Mouse (Mus musculus): ENCODE data around the gene Bcl2. TPM values are rescaled to one million over a fixed set of nuclear protein-coding genes. Genes with fewer than 3 reads are reported as not detected.
"Not testable (repeated sequence)": the region's sequence is repeated elsewhere in the genome, so short reads cannot be mapped to it uniquely, and the experiment has no call there.

The Bcl2 gene
- polyA plus RNA-seq, 1 experiment from 2014 or later: 18.4 TPM

GRCm38 (mm10) chr1:106555498-106556168, 158.4 kb downstream of the Bcl2 start:
- no peak overlapping the region for H3K4me3 ChIP-seq
- no peaks in the 10 kb centered on the region for H3K9me3 ChIP-seq
- H3K27ac ChIP-seq (replicated peaks): no peak overlapping the region
- ATAC-seq (ENCODE audit: low FRiP score, low read depth): no peak
- no peak overlapping the region for H3K9ac ChIP-seq
- 87% methylated on average over 9 of the region's 9 CpGs for WGBS
- H3K36me3 ChIP-seq: no peaks in the 10 kb centered on the region
- 0 out of 2 replicates have a peak, but pooled peaks cover 4% of the 10 kb centered on the region for H3K4me1 ChIP-seq (replicated peaks)
- H3K4me2 ChIP-seq: no peak overlapping the region
- H3K27me3 ChIP-seq: no peaks in the 10 kb centered on the region

- Histone ChIP-seq H3K27ac (replicated peaks) (no peak overlapping the region), H3K9me3 (no peaks in the 10 kb centered on the region), H3K36me3 (no peaks in the 10 kb centered on the region), H3K4me1 (replicated peaks) (no peaks in the 10 kb centered on the region), H3K4me2 (no peak overlapping the region), H3K9ac (no peak overlapping the region), H3K27me3 (no peaks in the 10 kb centered on the region), H3K4me3 (no peak overlapping the region)
- no peak for ATAC-seq (ENCODE audit: low FRiP score, low read depth)
- WGBS: 85% methylated on average over 8 of the region's 8 CpGs
Measured at GRCm38 (mm10) chr1:106553846-106554802, 159.9 kb downstream of the Bcl2 start.

- no peaks in the 10 kb centered on the region for H3K4me1 ChIP-seq (replicated peaks)
- no peak overlapping the region for H3K9ac ChIP-seq
- H3K27ac ChIP-seq (replicated peaks): no peak overlapping the region
- 77% methylated on average over 7 of the region's 7 CpGs for WGBS
- no peak; the same call in 1 of the 2 replicates for ATAC-seq (ENCODE audit: low FRiP score, low read depth)
- no peaks in the 10 kb centered on the region for H3K9me3 ChIP-seq
- H3K4me2 ChIP-seq: no peak overlapping the region
- H3K27me3 ChIP-seq: no peaks in the 10 kb centered on the region
- H3K4me3 ChIP-seq: no peak overlapping the region
- H3K36me3 ChIP-seq: no peaks in the 10 kb centered on the region
Measured at GRCm38 (mm10) chr1:106552856-106553255, 161.2 kb downstream of the Bcl2 start.

- Histone ChIP-seq H3K27ac (replicated peaks) (no peak overlapping the region), H3K9me3 (no peaks in the 10 kb centered on the region), H3K9ac (no peak overlapping the region), H3K4me2 (no peak overlapping the region), H3K4me3 (no peak overlapping the region), H3K36me3 (no peaks in the 10 kb centered on the region), H3K27me3 (no peaks in the 10 kb centered on the region), H3K4me1 (replicated peaks) (no peaks in the 10 kb centered on the region)
- no peak for ATAC-seq (ENCODE audit: low FRiP score, low read depth)
- 94% methylated on average over 3 of the region's 3 CpGs for WGBS
Measured at GRCm38 (mm10) chr1:106550580-106550979, 163.5 kb downstream of the Bcl2 start.

GRCm38 (mm10) chr1:106549025-106549424, 165.0 kb downstream of the Bcl2 start:
- no peak overlapping the region for H3K4me3 ChIP-seq
- 0 out of 2 replicates have a peak overlapping the region, but pooled peaks have one; percentile 2 for H3K27ac ChIP-seq (replicated peaks)
- no peak for ATAC-seq (ENCODE audit: low FRiP score, low read depth)
- H3K9ac ChIP-seq: no peak overlapping the region
- no peaks in the 10 kb centered on the region for H3K27me3 ChIP-seq
- H3K4me1 ChIP-seq (replicated peaks): 0 out of 2 replicates have a peak, but pooled peaks cover under 1% of the 10 kb centered on the region
- no peaks in the 10 kb centered on the region for H3K36me3 ChIP-seq
- WGBS: 81% methylated on average over 5 of the region's 5 CpGs
- no peak overlapping the region for H3K4me2 ChIP-seq
- no peaks in the 10 kb centered on the region for H3K9me3 ChIP-seq

GRCm38 (mm10) chr1:106544817-106545612, 169.1 kb downstream of the Bcl2 start:
- no peak overlapping the region for H3K4me3 ChIP-seq
- H3K27ac ChIP-seq (replicated peaks): no peak overlapping the region
- 0 out of 2 replicates have a peak, but pooled peaks cover 4% of the 10 kb centered on the region for H3K4me1 ChIP-seq (replicated peaks)
- H3K9ac ChIP-seq: no peak overlapping the region
- H3K9me3 ChIP-seq: no peaks in the 10 kb centered on the region
- 78% methylated on average over 6 of the region's 6 CpGs for WGBS
- no peaks in the 10 kb centered on the region for H3K36me3 ChIP-seq
- no peak overlapping the region for H3K4me2 ChIP-seq
- ATAC-seq (ENCODE audit: low FRiP score, low read depth): no peak
- H3K27me3 ChIP-seq: no peaks in the 10 kb centered on the region

GRCm38 (mm10) chr1:106542731-106543130, 171.3 kb downstream of the Bcl2 start:
- Histone ChIP-seq H3K9me3 (no peaks in the 10 kb centered on the region), H3K4me1 (replicated peaks) (0 out of 2 replicates have a peak, but pooled peaks cover 4% of the 10 kb centered on the region), H3K4me2 (no peak overlapping the region), H3K9ac (no peak overlapping the region), H3K36me3 (no peaks in the 10 kb centered on the region), H3K27me3 (no peaks in the 10 kb centered on the region), H3K27ac (replicated peaks) (no peak overlapping the region), H3K4me3 (no peak overlapping the region)
- no peak for ATAC-seq (ENCODE audit: low FRiP score, low read depth)
- WGBS: 39% methylated on average over 5 of the region's 5 CpGs

- no peaks in the 10 kb centered on the region for H3K36me3 ChIP-seq
- no peak overlapping the region for H3K9ac ChIP-seq
- 0 out of 2 replicates have a peak, but pooled peaks cover 4% of the 10 kb centered on the region for H3K4me1 ChIP-seq (replicated peaks)
- WGBS: 87% methylated on average over 8 of the region's 8 CpGs
- no peak overlapping the region for H3K27ac ChIP-seq (replicated peaks)
- no peaks in the 10 kb centered on the region for H3K9me3 ChIP-seq
- no peak overlapping the region for H3K4me3 ChIP-seq
- ATAC-seq (ENCODE audit: low FRiP score, low read depth): no peak
- no peaks in the 10 kb centered on the region for H3K27me3 ChIP-seq
- no peak overlapping the region for H3K4me2 ChIP-seq
Measured at GRCm38 (mm10) chr1:106541851-106542250, 172.2 kb downstream of the Bcl2 start.

- Histone ChIP-seq H3K4me3 (no peak overlapping the region), H3K27ac (replicated peaks) (no peak overlapping the region), H3K4me1 (replicated peaks) (0 out of 2 replicates have a peak, but pooled peaks cover 4% of the 10 kb centered on the region), H3K27me3 (no peaks in the 10 kb centered on the region), H3K9ac (no peak overlapping the region), H3K9me3 (no peaks in the 10 kb centered on the region), H3K4me2 (no peak overlapping the region), H3K36me3 (no peaks in the 10 kb centered on the region)
- WGBS: 78% methylated on average over 3 of the region's 3 CpGs
- no peak for ATAC-seq (ENCODE audit: low FRiP score, low read depth)
Measured at GRCm38 (mm10) chr1:106540130-106540529, 173.9 kb downstream of the Bcl2 start.

- 0 out of 2 replicates have a peak, but pooled peaks cover 4% of the 10 kb centered on the region for H3K4me1 ChIP-seq (replicated peaks)
- no peaks in the 10 kb centered on the region for H3K36me3 ChIP-seq
- H3K9me3 ChIP-seq: no peaks in the 10 kb centered on the region
- ATAC-seq (ENCODE audit: low FRiP score, low read depth): no peak
- WGBS: 80% methylated on average over 1 of the region's 1 CpGs
- no peak overlapping the region for H3K9ac ChIP-seq
- no peak overlapping the region for H3K4me3 ChIP-seq
- H3K4me2 ChIP-seq: no peak overlapping the region
- H3K27me3 ChIP-seq: no peaks in the 10 kb centered on the region
- no peak overlapping the region for H3K27ac ChIP-seq (replicated peaks)
Measured at GRCm38 (mm10) chr1:106539029-106539428, 175.0 kb downstream of the Bcl2 start.

- 94% methylated on average over 3 of the region's 3 CpGs for WGBS
- not testable (repeated sequence) for H3K36me3 ChIP-seq; H3K9me3 ChIP-seq; H3K4me3 ChIP-seq; H3K27ac ChIP-seq (replicated peaks); H3K9ac ChIP-seq; H3K4me1 ChIP-seq (replicated peaks); H3K27me3 ChIP-seq; ATAC-seq (ENCODE audit: low FRiP score, low read depth); H3K4me2 ChIP-seq
Measured at GRCm38 (mm10) chr1:106534835-106535234, 179.2 kb downstream of the Bcl2 start.

Data from hindbrain, embryonic 15.5 days (tissue).